Comparison of ENCODE assay signal across 17 mouse cellular contexts in the genomic region with DNA sequence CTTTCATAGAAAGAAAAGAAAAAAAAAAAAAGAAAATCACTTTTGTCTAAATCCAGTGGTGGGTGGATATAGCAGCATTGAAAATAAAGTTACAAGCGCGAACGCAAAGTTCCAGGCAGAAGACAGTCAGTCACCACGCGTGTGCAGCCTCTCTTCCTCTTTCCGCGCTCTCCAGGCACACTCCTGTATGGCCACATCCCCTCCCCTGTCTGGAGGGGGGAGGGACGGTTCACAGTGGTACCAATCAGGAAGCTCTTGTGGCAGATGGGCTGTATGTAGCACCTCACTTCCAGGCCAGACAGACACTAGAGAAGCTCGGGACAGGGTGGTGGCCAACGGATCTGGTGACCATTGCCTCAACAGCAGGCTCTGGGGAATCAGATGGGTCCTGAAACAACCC. TPM values are rescaled to one million over a fixed set of nuclear protein-coding genes. Genes with fewer than 3 reads are reported as not detected.
"Had no signal": no experiment of that assay in that cellular context is flagged by ENCODE, and none has a peak within 500 bp of the region (broad histone marks: within the 10 kb centered on the region; RNA-seq: fewer than 3 reads in every experiment).

No protein-coding gene starts in this region.

- DNase-seq: kidney, adult 18-20 months; kidney, postnatal 14 days; lung, embryonic 14.5 days; lung, postnatal 10 days; thymus, postnatal 36 days had no signal

- H3K27ac ChIP-seq: kidney, embryonic 15.5 days; limb, embryonic 15.5 days; liver, embryonic 12.5 days; macrophage; midbrain, embryonic 13.5 days; neural tube, embryonic 15.5 days had no signal

- H3K36me3 ChIP-seq: kidney, embryonic 15.5 days; limb, embryonic 15.5 days; liver, embryonic 12.5 days; midbrain, embryonic 13.5 days; neural tube, embryonic 15.5 days had no signal

- H3K9me3 ChIP-seq: kidney, embryonic 15.5 days; limb, embryonic 15.5 days; liver, embryonic 12.5 days; midbrain, embryonic 13.5 days; neural tube, embryonic 15.5 days had no signal

- H3K4me1 ChIP-seq: kidney, embryonic 15.5 days; limb, embryonic 15.5 days; liver, embryonic 12.5 days; midbrain, embryonic 13.5 days; neural tube, embryonic 15.5 days had no signal

- H3K27me3 ChIP-seq: neural tube, embryonic 15.5 days had no signal

- H3K4me3 ChIP-seq: kidney, embryonic 15.5 days; limb, embryonic 15.5 days; liver, embryonic 12.5 days; midbrain, embryonic 13.5 days; myocyte; neural tube, embryonic 15.5 days had no signal

- ATAC-seq: liver, embryonic 12.5 days; midbrain, embryonic 13.5 days had no signal

- H3K9ac ChIP-seq: kidney, embryonic 15.5 days; limb, embryonic 15.5 days; liver, embryonic 12.5 days; lung, embryonic 14.5 days; midbrain, embryonic 13.5 days; neural tube, embryonic 15.5 days had no signal

RNA-seq across cellular contexts. Expression of gene Wnt3a, which starts 42.5 kb away (rescaled TPM):
- total RNA-seq: layer of hippocampus, postnatal 14 days; left cerebral cortex, postnatal 14 days had no signal
- polyA plus RNA-seq: kidney, embryonic 15.5 days; large intestine, adult 2 months; liver, embryonic 12.5 days; liver, embryonic 16.5 days; lung, embryonic 14.5 days; macrophage; myocyte; stomach, embryonic 14.5 days had no signal
